Mouse (Mus musculus) monocyte, adult 5-6 weeks (primary cell): ENCODE measurements around the gene Myo1h. TPM values are rescaled to one million over a fixed set of nuclear protein-coding genes. Genes with fewer than 3 reads are reported as not detected.

Source experiments
- total RNA-seq: library from RNA; stranded (forward); fragments of 200-1000, 200-491, 200-594 nt; gene quantifications from 3 replicates; pipeline ENCODE4 v1.2.3, GENCODE M21; 2017

The Myo1h gene
- total RNA-seq, 1 experiment from 2014 or later: 4.6 TPM

Other genes with a start within 250 kb of the Myo1h start
- gene Usp30, start 223.7 kb upstream of the Myo1h start, total RNA-seq: 3.3 to 14.0 TPM (median 11.0 TPM) in 3 replicates
- gene Svop, start 197.6 kb upstream of the Myo1h start, total RNA-seq: not detected in 3 replicates
- gene Alkbh2, start 160.9 kb upstream of the Myo1h start, total RNA-seq: 1.6 to 12.8 TPM (median 8.9 TPM) in 3 replicates
- 1.9 to 4.0 TPM (median 2.7 TPM) in 3 replicates for gene Ung, start 158.8 kb upstream of the Myo1h start, total RNA-seq
- 0.10 to 0.21 TPM (median 0.19 TPM) in 3 replicates for gene Acacb, start 142.6 kb upstream of the Myo1h start, total RNA-seq
- gene Foxn4, start 15.4 kb upstream of the Myo1h start, total RNA-seq: not detected in 3 replicates
- gene Kctd10, start 91.3 kb downstream of the Myo1h start, total RNA-seq: 86.5 to 90.0 TPM (median 87.5 TPM) in 3 replicates
- gene Ube3b, start 91.4 kb downstream of the Myo1h start, total RNA-seq: 22.0 to 38.0 TPM (median 27.7 TPM) in 3 replicates
- gene Mmab, start 154.9 kb downstream of the Myo1h start, total RNA-seq: 2.8 to 8.7 TPM (median 3.5 TPM) in 3 replicates
- gene Mvk, start 155.1 kb downstream of the Myo1h start, total RNA-seq: 2.8 to 8.7 TPM (median 3.2 TPM) in 3 replicates